Mouse (Mus musculus): ENCODE measurements around the gene Chga. TPM values are rescaled to one million over a fixed set of nuclear protein-coding genes. Genes with fewer than 3 reads are reported as not detected.

Chga gene
- total RNA-seq, 4 experiments from 2014 or later, result 0.14 TPM; not detected in 2

- no peak for DNase-seq (ENCODE audit: low spot score)
Observed at GRCm38 (mm10) chr12:102557372-102557771, 2.6 kb downstream of the Chga start.

DNA sequence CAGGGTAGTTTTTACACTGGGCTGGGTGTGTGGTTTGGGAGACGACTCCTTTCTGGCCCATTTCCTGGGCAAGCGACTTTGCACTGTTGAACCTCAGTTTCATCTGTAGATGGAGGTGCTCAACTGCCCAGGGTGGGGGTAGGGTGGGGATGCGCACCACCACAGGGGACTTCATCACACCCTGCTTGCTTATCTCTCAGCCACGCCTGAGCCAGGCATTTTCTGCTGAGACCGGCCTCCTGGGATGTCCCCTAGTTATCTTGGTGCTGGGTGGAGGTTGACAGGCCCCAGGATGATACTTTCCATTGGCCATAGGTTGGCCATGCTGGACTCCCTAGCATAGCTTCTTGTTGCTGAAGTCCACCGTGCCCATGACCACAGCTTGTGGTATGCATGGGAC is 10.3 kb downstream of the Chga start:
- DNase-seq (ENCODE audit: low spot score), result no peak

DNA sequence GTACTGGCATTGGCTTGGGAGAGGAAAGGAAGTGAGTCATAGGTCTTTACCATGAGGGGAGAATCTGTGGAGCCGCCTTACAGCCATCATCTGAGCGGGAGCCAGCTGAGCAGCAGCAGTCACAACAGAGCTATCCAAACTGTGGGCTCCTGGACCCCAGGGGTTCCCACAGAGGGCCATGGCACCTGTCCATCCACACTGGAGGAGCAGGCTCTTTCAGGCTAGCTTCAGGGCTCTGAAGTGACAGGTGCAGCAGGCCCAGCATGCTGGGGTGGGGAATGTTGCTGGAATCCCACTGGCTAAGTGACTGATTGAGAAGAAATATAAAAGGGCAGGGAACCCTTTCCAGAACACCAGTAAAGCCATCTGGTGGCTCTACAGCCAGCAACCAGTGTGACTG is 12.2 kb downstream of the Chga start:
- no peak for DNase-seq (ENCODE audit: low spot score)

GRCm38 (mm10) chr12:102568219-102568618 is 13.4 kb downstream of the Chga start:
- no peak for DNase-seq (ENCODE audit: low spot score)

GRCm38 (mm10) chr12:102570111-102570510 is 15.3 kb downstream of the Chga start:
- DNase-seq (ENCODE audit: low spot score), result no peak

DNA sequence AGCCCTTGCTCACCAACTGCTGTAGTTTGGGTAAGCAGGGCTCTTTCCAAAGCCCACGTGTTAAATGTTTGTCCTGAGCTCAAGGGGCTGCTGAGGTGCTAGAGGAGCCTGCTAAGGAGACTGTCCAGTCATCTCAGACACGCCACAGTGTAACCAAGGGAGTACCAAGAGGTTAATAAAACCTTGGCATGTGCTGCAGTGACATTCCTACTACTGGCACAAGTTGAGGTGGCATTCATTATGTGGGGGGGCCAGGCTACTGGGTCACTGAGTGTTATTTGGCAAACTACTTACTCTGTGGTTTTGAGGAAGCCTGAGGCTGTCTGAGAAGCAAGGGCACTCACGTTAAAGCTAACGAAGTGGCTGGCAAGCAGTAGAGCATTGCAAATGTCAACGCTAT is 16.0 kb downstream of the Chga start:
- no peak for DNase-seq (ENCODE audit: low spot score)

DNA sequence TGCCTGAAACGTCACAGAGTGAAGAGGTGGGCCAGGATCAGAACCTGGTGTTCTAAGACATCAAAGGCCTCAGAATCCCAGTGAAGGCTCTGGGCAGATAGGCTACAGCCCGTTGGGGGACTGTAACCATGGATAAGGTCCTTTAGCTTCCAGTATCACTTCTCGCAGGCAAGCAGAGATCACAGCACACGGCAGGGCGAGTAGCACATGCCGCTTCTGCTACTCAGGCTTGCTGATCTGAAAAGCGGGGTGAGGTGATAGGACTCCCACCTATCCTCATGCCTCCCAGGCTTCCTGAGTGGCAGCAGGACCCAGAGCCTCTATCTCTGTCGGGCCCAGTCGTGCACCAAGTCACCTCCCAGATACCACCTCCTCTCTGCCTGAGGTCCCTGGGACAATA is 16.9 kb downstream of the Chga start:
- no peak for DNase-seq (ENCODE audit: low spot score)

- no peak for DNase-seq (ENCODE audit: low spot score)
Observed at GRCm38 (mm10) chr12:102573036-102573435, 18.3 kb downstream of the Chga start.

GRCm38 (mm10) chr12:102575541-102576329 is 21.0 kb downstream of the Chga start:
- no peak for DNase-seq (ENCODE audit: low spot score)

DNA sequence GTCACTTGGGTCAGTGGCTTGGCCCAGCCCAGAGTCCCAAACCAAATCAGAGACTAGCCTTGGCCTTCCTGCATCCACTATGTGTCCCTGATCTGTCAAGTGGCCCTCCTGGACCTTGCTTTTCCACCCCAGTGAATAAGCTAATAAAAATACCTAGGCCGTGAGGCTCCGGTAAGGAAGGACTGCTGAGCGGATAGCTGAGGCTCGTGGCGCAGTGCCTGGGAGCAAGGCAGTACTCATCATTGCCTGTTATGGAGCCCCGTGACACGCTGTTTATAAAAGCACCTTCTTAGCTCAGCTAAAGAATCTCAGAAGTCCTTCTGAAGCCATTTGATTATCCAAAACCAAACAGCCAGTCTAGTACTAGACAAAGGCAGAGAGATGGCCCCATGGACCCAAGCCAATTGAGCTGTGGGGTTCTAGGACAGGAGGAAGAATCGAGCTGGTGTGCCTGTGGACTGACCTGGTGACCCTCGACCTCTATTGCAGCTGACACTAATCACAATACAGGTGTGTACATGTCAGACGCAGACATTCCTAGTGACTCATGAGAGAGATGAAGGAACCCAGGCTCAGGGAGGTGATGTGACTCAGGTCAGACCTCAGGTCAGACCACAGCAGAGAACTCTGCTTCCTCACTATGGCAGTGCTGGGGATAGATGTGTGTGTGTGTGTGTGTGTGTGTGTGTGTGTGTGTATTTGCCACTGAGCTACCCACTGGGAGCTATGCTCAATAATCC is 22.1 kb downstream of the Chga start:
- no peak for DNase-seq (ENCODE audit: low spot score)

- peak; percentile 71 for DNase-seq (ENCODE audit: low spot score)
Observed at GRCm38 (mm10) chr12:102579041-102579440, 24.3 kb downstream of the Chga start.

DNA sequence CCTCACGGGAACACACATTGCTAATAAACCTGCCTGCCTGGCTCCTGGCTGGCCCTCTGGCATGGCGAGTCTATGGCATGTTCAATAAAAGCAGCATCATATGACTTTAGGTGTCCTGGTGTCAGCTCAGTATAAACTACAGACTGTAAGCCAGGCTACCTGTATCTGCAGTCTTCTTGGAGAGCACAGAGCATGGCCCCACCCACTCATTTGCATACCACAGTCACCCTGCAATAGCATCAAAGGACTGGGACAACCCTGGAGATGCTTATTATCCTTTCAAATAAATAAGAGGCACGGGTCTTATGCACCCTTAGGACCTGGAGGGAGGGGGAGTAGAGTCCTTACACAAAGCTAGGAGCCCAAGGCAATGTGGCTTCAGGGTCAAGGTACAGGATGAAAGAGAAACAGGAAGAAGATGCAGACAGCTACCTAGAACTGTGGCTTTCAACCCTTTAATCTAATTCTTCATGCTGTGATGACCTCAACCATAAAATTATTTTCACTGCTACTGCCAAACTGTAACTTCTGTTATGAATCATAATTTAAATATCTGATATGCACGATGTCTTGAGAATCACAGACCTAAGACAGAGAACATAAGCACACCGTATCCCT is 26.9 kb downstream of the Chga start:
- DNase-seq (ENCODE audit: low spot score), result no peak

- no peak for DNase-seq (ENCODE audit: low spot score)
Observed at GRCm38 (mm10) chr12:102582441-102582840, 27.7 kb downstream of the Chga start.

DNA sequence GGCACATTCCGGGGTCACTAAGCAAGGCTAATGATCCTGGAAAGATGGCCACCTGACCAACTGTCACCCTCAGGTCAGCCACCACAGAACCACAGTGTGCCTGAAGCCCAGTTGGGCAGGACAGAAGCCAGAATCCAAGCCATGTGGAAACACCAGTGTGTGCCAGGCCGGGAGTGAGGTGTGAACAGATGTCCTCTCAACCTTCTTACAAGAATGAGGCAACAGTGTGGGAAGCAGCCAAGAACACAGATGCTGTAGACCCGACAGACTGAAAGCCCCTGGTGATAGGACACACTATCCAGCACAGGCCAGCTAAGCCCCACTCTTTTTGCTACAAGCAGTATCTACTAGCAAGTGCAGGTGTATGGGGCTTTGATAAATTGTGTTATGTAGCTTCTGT is 30.6 kb downstream of the Chga start:
- peak; percentile 72 for DNase-seq (ENCODE audit: low spot score)

- DNase-seq (ENCODE audit: low spot score), result peak; percentile 68
Observed at GRCm38 (mm10) chr12:102586286-102586881, 31.6 kb downstream of the Chga start.

DNA sequence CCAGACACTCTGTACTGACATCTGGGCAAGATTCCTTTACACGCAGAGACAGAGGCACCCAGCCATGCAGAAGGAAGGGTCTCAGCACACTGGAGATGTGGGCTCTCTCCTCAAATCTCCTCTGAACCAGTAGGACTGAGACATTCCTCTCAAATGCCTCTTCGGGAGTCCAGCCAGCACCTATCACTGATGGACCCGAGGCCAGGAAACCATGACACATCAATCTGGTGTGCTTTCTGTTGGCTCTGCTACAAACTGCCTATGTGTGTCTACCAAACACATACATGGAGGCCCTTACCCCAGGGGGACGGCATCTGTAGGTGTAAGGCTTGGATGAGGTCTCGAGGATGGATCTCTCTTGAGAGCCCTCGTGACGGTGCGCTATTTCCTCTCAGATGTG is 32.3 kb downstream of the Chga start:
- DNase-seq (ENCODE audit: low spot score), result no peak

GRCm38 (mm10) chr12:102590711-102591360 is 36.1 kb downstream of the Chga start:
- DNase-seq (ENCODE audit: low spot score), result no peak

GRCm38 (mm10) chr12:102593699-102594098 is 38.9 kb downstream of the Chga start:
- no peak for DNase-seq (ENCODE audit: low spot score)

DNA sequence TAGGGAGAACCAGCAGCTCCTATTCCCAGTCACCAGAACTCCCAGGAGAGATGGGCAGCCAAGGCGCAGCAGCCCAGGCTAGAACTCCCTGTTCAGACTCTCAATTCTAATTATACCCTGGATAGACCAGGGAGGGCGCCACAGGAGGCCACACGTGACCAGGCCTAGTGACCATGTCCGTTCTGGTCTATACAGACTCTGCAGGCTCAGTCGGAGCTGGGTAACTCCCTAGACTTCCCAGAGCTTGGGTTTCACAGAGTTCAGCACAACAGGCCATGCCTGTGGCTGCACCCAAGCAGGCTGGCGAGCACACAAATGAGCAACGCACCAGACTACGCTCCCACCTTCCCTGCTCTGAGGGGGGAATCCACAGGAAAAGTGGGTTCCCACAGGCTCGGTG is 39.9 kb downstream of the Chga start:
- no peak for DNase-seq (ENCODE audit: low spot score)

DNA sequence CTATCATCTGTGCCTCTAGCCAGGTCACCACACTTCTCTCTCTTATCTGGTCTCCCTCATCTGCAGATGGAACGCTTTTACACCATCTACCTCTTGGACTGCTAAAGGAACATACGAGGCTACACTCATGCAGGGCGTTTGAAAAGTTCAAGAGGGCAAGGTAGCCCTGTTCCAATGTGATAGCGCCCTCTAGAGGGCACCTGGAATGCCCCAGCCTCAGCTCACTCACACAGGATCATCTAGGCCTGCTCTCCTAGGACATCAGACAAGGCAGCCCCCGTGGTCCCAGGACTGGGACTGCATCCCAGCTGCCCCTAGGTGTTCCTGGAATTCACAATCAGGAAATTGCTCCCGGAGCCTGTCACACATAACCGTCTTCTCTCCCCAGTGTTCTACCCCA is 41.6 kb downstream of the Chga start:
- DNase-seq (ENCODE audit: low spot score), result no peak

DNA sequence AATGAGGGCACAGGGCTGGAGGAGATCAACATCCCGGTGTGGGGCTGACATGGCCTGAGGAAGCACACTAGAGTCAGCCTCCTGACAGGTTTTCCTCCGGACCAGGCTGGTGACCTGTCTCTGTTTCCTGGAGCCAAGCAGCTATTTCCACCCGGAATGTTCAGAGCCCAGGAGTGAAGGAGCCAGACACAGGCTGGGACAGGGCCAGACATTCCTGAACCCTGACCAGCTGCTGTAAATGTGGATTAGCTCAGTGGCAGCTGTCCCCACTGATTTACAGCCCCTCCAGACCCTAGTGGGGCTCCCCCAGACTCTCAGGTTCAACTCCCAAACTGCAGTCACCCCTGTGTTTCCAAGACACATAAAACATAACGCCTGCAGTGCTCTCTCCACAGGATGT is 42.7 kb downstream of the Chga start:
- peak; percentile 72 for DNase-seq (ENCODE audit: low spot score)

DNA sequence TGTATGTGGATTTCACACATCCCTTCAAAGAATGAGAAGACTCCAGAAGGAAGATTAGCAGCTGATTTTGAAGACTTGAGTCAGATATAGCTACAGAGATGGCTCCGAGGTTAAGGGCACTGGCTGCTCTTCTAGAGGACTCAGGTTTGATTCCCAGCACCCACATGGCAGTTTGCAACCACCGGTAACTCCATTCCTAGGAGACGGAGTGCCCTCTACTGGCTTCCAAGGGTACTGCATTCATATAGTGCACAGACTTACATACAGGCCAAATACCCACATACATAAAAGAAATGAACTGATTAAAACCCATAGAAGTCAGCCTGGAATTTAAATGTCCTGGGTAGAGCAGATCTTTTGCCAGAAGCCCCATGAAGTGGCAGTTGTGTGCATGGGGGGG is 43.8 kb downstream of the Chga start:
- no peak for DNase-seq (ENCODE audit: low spot score)

All from heart, adult 8-10 months (tissue).